Mouse (Mus musculus): ENCODE measurements at regions not wholly inside any gene's neighbourhood (a gene's known extent, or its start where the extent isn't known, plus 50 kb on each side); places are given as distances from the start of the nearest gene placed in this dataset.

GRCm38 (mm10) chr12:91995545-91995944, 146.6 kb upstream of the Sel1l start:
- no peak for DNase-seq (ENCODE audit: low spot score)

- DNase-seq (ENCODE audit: low spot score), result no peak
These were observed 137.5 kb upstream of the Sel1l start for GRCm38 (mm10) chr12:91986448-91986847.

GRCm38 (mm10) chr12:91980321-91980720, 131.4 kb upstream of the Sel1l start:
- DNase-seq (ENCODE audit: low spot score), result no peak

- no peak for DNase-seq (ENCODE audit: low spot score)
These were observed 122.1 kb upstream of the Sel1l start for GRCm38 (mm10) chr12:91971045-91971444.

GRCm38 (mm10) chr12:91965937-91966336, 117.0 kb upstream of the Sel1l start:
- no peak for DNase-seq (ENCODE audit: low spot score)

GRCm38 (mm10) chr12:91963239-91963638, 114.3 kb upstream of the Sel1l start:
- DNase-seq (ENCODE audit: low spot score), result no peak

GRCm38 (mm10) chr12:91958086-91958485, 109.1 kb upstream of the Sel1l start:
- DNase-seq (ENCODE audit: low spot score), result no peak

GRCm38 (mm10) chr12:91956411-91956810, 107.5 kb upstream of the Sel1l start:
- no peak for DNase-seq (ENCODE audit: low spot score)

GRCm38 (mm10) chr12:91948602-91949167, 99.7 kb upstream of the Sel1l start:
- no peak for DNase-seq (ENCODE audit: low spot score)

GRCm38 (mm10) chr12:91947998-91948397, 99.0 kb upstream of the Sel1l start:
- no peak for DNase-seq (ENCODE audit: low spot score)

- no peak for DNase-seq (ENCODE audit: low spot score)
These were observed 97.6 kb upstream of the Sel1l start for GRCm38 (mm10) chr12:91946541-91946940.

GRCm38 (mm10) chr12:91932490-91933361, 83.8 kb upstream of the Sel1l start:
- no peak for DNase-seq (ENCODE audit: low spot score)

- no peak for DNase-seq (ENCODE audit: low spot score)
These were observed 82.6 kb upstream of the Sel1l start for GRCm38 (mm10) chr12:91931586-91931985.

- no peak for DNase-seq (ENCODE audit: low spot score)
These were observed 80.6 kb upstream of the Sel1l start for GRCm38 (mm10) chr12:91929386-91930054.

GRCm38 (mm10) chr12:91927576-91927975, 78.6 kb upstream of the Sel1l start:
- no peak for DNase-seq (ENCODE audit: low spot score)

- DNase-seq (ENCODE audit: low spot score), result no peak
These were observed 66.5 kb upstream of the Sel1l start for GRCm38 (mm10) chr12:91915486-91915885.

GRCm38 (mm10) chr12:91910529-91910928, 61.6 kb upstream of the Sel1l start:
- no peak for DNase-seq (ENCODE audit: low spot score)

Data from thymus, postnatal 0 days (tissue).